Mouse (Mus musculus) bone marrow macrophage, adult 2 months (primary cell): ENCODE measurements around the gene Tbc1d9b.

Experiments used
- CTCF ChIP-seq: IDR thresholded peaks from 2 replicates; pipeline ENCODE4 v1.5.1; 2012; ENCODE audit warnings: low read depth, mild to moderate bottlenecking, low read length, moderate library complexity
- POLR2A ChIP-seq: IDR thresholded peaks from 2 replicates; pipeline ENCODE4 v1.6.1; 2012; ENCODE audit warnings: mild to moderate bottlenecking, low read depth, low read length, borderline replicate concordance

DNA sequence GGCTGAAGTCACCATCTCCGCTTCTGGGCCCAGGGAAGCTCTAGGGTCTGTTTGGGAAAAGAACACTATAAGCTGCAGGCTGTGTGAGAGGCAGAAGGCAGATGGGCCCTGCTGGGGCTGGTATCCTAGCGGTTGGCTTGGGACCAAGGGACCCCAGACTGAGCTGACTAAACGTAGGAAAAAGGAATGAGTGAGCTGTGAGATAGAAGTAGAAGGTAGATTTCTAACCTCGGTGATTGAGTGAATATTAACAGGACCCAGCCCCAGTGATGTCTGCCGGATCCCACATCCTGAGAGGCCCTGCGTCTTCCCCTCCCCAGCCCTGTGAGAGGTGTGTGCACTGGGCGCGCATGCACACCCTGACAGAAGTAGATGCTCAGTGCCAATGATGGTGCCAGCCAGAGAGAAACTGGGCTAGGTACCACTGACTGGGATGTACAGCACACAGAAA, 8.5 kb upstream of the Tbc1d9b start:
- no peak for TF ChIP-seq CTCF
- no peak for TF ChIP-seq POLR2A
